Mouse (Mus musculus) Muller cell, postnatal 12 days (primary cell): ENCODE measurements around the gene AW146154.
"Not testable (repeated sequence)": the region's sequence is repeated elsewhere in the genome, so short reads cannot be mapped to it uniquely, and the experiment has no call there.

Experiments
- DNase-seq: peaks from one replicate; pipeline ENCODE4 v3.0.0-alpha.2; 2015; ENCODE audit errors: inconsistent ontology term

The AW146154 gene

DNA sequence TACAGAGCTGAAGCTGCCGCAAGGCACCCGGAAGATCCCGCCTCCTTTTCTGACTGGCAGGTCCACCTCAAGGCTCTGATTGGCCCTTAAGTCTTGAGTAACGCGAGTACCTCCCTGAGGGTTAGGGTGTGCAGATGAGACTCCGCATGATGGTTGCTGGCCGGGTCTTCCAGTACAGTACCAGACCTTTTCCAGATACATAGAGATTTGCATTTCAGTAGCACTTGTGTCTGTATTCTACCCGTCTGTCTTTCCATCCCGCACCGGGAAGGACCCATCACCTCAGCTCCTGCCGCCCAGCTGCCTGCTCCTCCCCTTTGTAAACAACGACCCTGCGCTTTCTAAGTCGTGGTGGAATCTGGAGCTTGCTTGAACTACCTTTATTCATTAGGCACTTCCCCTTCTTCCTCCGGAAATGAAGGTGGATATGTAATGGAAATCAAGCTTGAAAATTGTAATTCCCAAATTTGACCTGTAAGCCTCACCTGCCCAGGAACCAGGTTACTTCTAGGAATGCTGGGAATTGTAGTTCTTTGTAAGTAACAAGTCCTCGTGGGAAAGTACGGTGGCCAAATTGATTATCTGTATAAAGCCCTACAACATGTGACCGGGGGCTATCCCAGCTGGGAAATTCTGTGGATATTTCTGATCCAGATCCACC lies at the start of gene AW146154, which contains the start of gene Gm20449:
AW146154 (minus strand) TSS at position 502 of the 661 bp plus-strand sequence.
Gm20449 (minus strand) TSS at position 29 of the 661 bp plus-strand sequence.
- peak; percentile 89 for DNase-seq

DNA sequence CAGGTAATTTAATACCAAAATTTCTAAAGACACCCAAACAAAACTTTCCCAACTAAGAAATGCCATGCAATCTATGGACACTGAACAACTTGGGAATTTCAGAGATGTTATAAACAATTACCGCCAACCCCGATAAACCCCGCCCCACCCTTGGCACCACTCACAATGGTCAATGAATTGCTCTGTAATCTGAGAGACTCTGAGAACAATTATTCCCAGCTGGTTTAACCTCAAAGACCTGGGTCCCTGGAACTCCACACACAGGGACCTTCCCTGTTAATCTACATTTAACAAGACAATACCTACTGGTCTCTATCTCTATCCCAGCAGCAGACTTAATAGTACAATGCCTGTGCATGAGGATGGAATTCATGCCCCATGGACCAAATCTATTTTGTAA lies 13.0 kb upstream of the AW146154 start:
- DNase-seq = no peak

DNA sequence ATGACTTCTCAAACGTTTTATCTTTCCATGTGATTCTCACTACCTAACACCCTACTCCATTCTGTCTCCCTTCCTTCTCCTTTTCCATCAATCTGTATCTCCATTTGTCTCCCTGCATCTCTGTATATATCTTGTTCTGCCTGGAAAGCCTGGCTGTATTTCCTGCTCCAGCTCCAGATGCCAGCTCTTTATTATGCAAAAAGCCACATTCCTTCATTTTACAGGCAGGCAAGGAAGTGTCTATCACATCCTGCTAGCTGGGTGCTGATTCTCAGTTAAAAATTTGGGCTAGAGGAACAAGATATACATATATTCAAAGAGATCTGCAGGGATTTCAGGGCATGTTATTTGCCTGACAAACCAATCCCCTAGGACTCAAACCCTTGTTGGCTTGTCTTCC lies 12.5 kb upstream of the AW146154 start:
- no peak for DNase-seq

DNA sequence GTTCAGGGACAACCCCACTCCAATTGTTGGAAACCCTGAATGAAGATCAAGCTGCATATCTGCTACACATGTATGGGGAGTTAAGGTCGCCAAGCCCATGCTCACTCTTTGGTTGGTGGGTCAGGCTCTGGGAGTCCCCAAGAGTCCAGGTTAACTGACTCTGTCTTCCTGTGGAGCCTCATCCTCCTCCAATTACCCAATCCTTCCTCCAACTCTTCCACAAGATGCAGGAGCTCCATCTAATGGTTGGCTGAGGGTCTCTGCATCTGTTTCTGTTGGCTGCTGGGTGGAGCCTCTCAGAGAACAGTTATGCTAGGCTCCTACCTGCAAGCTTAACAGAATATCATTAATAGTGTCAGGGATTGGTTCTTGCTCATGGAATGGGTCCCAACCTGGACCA lies 2.7 kb upstream of the AW146154 start:
- DNase-seq = no peak

DNA sequence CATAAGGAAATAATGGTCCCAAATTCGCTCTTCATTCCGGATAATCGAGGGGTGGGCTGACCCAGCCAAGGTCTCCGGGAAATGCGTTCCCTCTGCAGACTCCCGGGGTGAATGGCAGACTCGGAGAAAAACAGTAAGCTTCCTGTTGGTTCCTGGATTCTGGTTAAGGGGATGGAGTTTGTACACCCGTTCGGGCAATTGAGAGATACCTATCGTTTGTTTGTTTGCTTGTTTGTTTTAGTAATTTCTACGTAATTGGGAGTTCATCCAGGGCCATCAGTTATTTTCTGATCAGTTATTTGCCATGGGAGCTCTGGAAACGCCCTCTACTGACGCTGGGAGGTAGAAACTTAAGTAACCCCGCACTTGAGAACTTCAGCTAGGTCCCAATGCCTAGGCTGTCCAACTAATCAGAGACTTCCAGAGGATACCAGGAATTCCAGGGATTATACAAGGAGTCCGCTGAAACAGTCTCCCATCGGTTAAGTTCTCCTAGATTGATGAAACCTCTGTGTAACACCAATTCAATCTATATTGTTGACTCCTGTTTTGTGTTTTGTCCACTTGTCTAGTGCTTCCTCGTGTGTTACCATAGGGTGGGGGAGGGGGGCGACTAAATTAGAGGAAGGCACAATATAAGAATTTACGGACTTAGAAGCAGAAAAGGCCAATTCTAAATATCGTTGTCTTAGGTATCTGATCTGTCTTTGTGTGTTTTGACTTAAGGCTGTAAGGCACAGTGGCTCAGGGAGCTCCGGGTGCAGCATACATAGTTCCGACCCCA lies 653 bp upstream of the AW146154 start:
- DNase-seq = peak; percentile 42

DNA sequence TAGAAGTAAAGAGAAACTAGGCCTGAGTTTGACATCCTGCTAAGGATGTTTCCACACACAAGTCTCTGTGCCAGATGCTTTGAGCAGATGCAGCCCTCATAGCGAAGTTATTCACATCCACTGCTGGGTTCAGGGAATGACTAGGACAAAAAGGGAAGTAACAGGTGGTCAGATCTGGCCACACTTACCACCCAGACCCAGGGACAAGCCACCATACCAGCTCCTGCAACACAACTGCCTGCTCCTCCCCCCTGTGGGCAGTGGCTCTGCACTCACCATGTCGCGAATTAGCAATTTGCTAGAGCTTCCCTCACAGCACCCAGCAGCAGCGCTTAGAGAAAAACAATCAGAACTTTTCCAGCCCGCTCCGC lies 687 bp downstream of the AW146154 start:
- not testable (repeated sequence) for DNase-seq

DNA sequence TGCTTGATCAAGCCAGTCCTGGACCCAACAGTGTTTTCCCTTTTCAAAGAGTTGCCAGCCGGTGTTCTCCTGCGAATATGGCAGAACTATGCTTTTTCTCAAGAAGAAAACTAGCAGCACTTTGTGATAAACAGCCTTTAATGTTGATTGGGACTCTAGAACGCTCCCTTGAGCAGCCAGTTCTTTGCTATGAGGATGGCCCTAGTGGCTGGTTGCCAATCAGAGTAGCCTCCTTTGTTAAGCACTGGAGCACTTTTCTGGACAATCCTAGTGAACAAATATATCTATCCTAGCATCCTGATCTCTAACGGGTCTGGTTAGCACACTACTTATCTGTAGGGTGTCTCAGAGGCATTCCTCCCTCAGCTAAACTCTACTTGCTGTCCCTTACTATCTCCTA lies 1.2 kb downstream of the AW146154 start:
- not testable (repeated sequence) for DNase-seq

DNA sequence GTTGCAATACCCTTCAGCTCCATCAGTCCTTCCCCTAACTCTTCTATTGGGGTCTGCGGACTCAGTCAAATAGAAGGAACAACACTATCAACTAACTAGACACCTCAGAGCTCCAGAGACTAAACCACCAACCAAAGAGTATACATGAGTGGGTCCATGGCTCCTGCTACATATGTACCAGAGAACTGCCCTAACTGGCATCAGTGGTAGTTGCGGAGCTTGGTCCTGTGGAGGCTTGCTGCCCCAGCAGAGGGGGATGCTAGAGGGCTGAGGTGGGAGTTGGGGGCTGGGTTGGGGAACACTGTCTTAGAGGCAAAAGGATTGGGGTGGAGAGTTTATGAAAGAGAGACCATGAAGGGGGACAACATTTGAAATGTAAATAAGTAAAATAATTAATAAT lies 1.8 kb downstream of the AW146154 start:
- DNase-seq = no peak

DNA sequence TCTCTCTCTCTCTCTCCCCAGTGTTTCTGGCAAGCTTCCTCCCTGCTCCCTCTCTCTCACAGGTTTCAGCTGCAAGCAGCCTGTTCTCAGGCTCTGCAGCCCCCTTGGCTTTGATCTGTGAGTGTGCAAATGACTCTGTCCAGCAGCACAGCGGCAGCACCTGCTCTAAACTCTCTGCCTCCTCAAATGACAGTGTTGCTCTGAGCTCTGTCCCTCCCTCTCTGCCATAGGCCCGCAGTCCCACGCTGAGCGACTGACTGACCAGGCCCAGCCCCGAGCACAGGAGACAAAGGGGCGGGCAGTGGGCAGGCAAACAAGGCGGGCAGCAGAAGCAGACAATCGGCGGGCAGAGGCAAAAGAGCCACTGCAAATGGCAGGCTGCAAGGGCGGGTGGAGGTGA lies 47.8 kb downstream of the AW146154 start:
- DNase-seq = no peak

DNA sequence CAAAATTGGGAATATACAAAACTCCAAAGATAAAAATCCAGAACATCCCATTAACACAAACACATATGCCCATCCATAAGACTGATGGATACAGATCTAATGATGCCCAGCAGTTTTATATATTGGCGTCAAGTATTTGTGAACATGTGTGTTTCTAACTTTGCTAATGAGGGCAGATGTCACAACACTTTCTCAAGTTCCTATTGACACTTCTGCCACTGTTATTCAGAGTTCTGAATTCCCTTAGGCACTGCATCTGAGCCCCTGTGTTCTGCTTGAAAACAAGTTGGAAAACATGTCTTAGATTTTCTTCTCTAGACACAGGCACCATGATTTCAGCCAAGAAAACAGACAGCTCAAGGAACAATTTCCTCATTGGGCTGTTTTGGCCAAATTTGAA lies 51.1 kb downstream of the AW146154 start, which contains the start of gene Vmn2r57:
Vmn2r57 (minus strand) TSS at position 101 of the 400 bp plus-strand sequence.
- not testable (repeated sequence) for DNase-seq
